Mouse (Mus musculus) embryonic facial prominence, embryonic 11.5 days (tissue): ENCODE data around the gene Saxo1. TPM values are rescaled to one million over a fixed set of nuclear protein-coding genes. Genes with fewer than 3 reads are reported as not detected.

Experiments used
- ATAC-seq: fragments of 200-750 bp; cut with Nextera tagmentation; replicated peaks from 2 replicates; pipeline ENCODE4 v1.8.0; 2017; ENCODE audit warnings: low read depth; ENCODE audit not compliant: insufficient number of reproducible peaks, low FRiP score, low TSS enrichment
- DNase-seq: peaks from one replicate; pipeline ENCODE4 v3.0.0-alpha.2; 2015; ENCODE audit warnings: low spot score
- H3K27ac ChIP-seq: fragments of 300-500 bp; sonication (generic); replicated peaks from 2 replicates; pipeline ENCODE4 v1.5.1; 2014; ENCODE audit warnings: mild to moderate bottlenecking, low read depth, low read length, control low read depth
- H3K27me3 ChIP-seq: fragments of 300-500 bp; sonication (generic); 2 replicates; pipeline ENCODE4 v1.6.1; 2014; ENCODE audit warnings: mild to moderate bottlenecking, low read length, moderate library complexity, mixed read lengths; ENCODE audit not compliant: control insufficient read depth, insufficient read depth
- H3K36me3 ChIP-seq: fragments of 300-500 bp; sonication (generic); replicated peaks from 2 replicates; pipeline ENCODE4 v1.6.1; 2014; ENCODE audit warnings: low read depth, mild to moderate bottlenecking, low read length, moderate library complexity, mixed read lengths; ENCODE audit not compliant: control insufficient read depth, insufficient read depth
- H3K4me1 ChIP-seq: fragments of 300-500 bp; sonication (generic); 2 replicates; pipeline ENCODE4 v1.6.1; 2014; ENCODE audit warnings: low read length, mixed read lengths; ENCODE audit not compliant: control insufficient read depth, insufficient read depth
- H3K4me2 ChIP-seq: fragments of 300-500 bp; sonication (generic); 2 replicates; pipeline ENCODE4 v1.6.1; 2014; ENCODE audit warnings: low read depth, mild to moderate bottlenecking, control low read depth, low read length, moderate library complexity
- H3K4me3 ChIP-seq: fragments of 300-500 bp; sonication (generic); 2 replicates; pipeline ENCODE4 v1.5.1; 2014; ENCODE audit warnings: low read depth, low read length, control low read depth
- H3K9ac ChIP-seq: fragments of 300-500 bp; sonication (generic); replicated peaks from 2 replicates; pipeline ENCODE4 v1.6.1; 2014; ENCODE audit warnings: mild to moderate bottlenecking, control low read depth, low read length
- H3K9me3 ChIP-seq: fragments of 300-500 bp; sonication (generic); replicated peaks from 2 replicates; pipeline ENCODE4 v1.6.1; 2016; ENCODE audit warnings: mild to moderate bottlenecking, low read length, inconsistent platforms, mixed read lengths; ENCODE audit not compliant: control insufficient read depth
- WGBS: fragments of 180-500 bp; shearing (Covaris S2); extraction: QIAGEN DNeasy Blood & Tissue Kit; methylation state at CpG from one replicate; pipeline ENCODE4 v1.1.7; 2014; 5-methylcytosine and 5-hydroxymethylcytosine counted together
- polyA plus RNA-seq: library from polyadenylated mRNA; unstranded; fragments of >200 nt; fragmentation: Nextera tagmentation; extraction: Ambion mirVana; gene quantifications from 2 replicates; pipeline ENCODE4 v1.2.1, GENCODE M21; 2014

The Saxo1 gene
- polyA plus RNA-seq, 1 experiment from 2014 or later, result not detected

- Histone ChIP-seq H3K4me2 (no peak overlapping the region), H3K36me3 (no peaks in the 10 kb centered on the region), H3K9ac (no peak overlapping the region), H3K27ac (no peak overlapping the region), H3K9me3 (no peaks in the 10 kb centered on the region), H3K27me3 (no peaks in the 10 kb centered on the region), H3K4me1 (no peaks in the 10 kb centered on the region), H3K4me3 (no peak overlapping the region)
- DNase-seq (no peak), ATAC-seq (no peak)
- 88% methylated on average over 5 of the region's 5 CpGs for WGBS
Observed at GRCm38 (mm10) chr4:86523771-86524170, 34.4 kb downstream of the Saxo1 start.

- ATAC-seq, result no peak
- 78% methylated on average over 12 of the region's 12 CpGs for WGBS
Observed at GRCm38 (mm10) chr4:86520695-86521094, 37.4 kb downstream of the Saxo1 start.

GRCm38 (mm10) chr4:86519953-86520352, 38.2 kb downstream of the Saxo1 start:
- Histone ChIP-seq H3K27me3 (no peaks in the 10 kb centered on the region), H3K9ac (no peak overlapping the region), H3K9me3 (no peaks in the 10 kb centered on the region), H3K36me3 (no peaks in the 10 kb centered on the region), H3K4me1 (no peaks in the 10 kb centered on the region), H3K4me3 (no peak overlapping the region), H3K4me2 (no peak overlapping the region), H3K27ac (no peak overlapping the region)
- DNase-seq, result no peak
- WGBS, result 87% methylated on average over 6 of the region's 6 CpGs
- no peak for ATAC-seq

More at GRCm38 (mm10) chr4:86520695-86521094, 37.4 kb downstream of the Saxo1 start:
- Histone ChIP-seq H3K9me3 (no peaks in the 10 kb centered on the region), H3K4me1 (no peaks in the 10 kb centered on the region), H3K9ac (no peak overlapping the region), H3K27ac (no peak overlapping the region), H3K36me3 (no peaks in the 10 kb centered on the region), H3K4me2 (no peak overlapping the region), H3K4me3 (no peak overlapping the region), H3K27me3 (no peaks in the 10 kb centered on the region)
- DNase-seq, result no peak

GRCm38 (mm10) chr4:86504656-86505055, 53.5 kb downstream of the Saxo1 start:
- DNase-seq, result no peak
- WGBS, result 82% methylated on average over 6 of the region's 6 CpGs
- Histone ChIP-seq H3K27me3 (no peaks in the 10 kb centered on the region), H3K27ac (no peak overlapping the region), H3K9me3 (no peaks in the 10 kb centered on the region), H3K4me3 (no peak overlapping the region), H3K4me2 (no peak overlapping the region), H3K36me3 (no peaks in the 10 kb centered on the region), H3K9ac (no peak overlapping the region), H3K4me1 (no peaks in the 10 kb centered on the region)
- ATAC-seq, result no peak

- Histone ChIP-seq H3K4me1 (no peaks in the 10 kb centered on the region), H3K36me3 (no peaks in the 10 kb centered on the region), H3K4me2 (no peak overlapping the region), H3K9me3 (no peaks in the 10 kb centered on the region), H3K9ac (no peak overlapping the region), H3K4me3 (no peak overlapping the region), H3K27ac (no peak overlapping the region), H3K27me3 (no peaks in the 10 kb centered on the region)
- no peak for ATAC-seq
- DNase-seq, result no peak
- WGBS, result 91% methylated on average over 1 of the region's 1 CpGs
Observed at GRCm38 (mm10) chr4:86499561-86499960, 58.6 kb downstream of the Saxo1 start.

GRCm38 (mm10) chr4:86498754-86499153, 59.4 kb downstream of the Saxo1 start:
- DNase-seq (no peak), ATAC-seq (no peak)
- Histone ChIP-seq H3K36me3 (no peaks in the 10 kb centered on the region), H3K9ac (no peak overlapping the region), H3K27me3 (no peaks in the 10 kb centered on the region), H3K4me2 (no peak overlapping the region), H3K4me3 (no peak overlapping the region), H3K27ac (no peak overlapping the region), H3K4me1 (no peaks in the 10 kb centered on the region), H3K9me3 (no peaks in the 10 kb centered on the region)
- 52% methylated on average over 5 of the region's 5 CpGs for WGBS

GRCm38 (mm10) chr4:86489128-86489527, 69.0 kb downstream of the Saxo1 start:
- no peak overlapping the region for H3K4me2 ChIP-seq
- H3K36me3 ChIP-seq, result no peaks in the 10 kb centered on the region
- no peaks in the 10 kb centered on the region for H3K27me3 ChIP-seq
- DNase-seq (no peak), ATAC-seq (no peak)
- no peak overlapping the region for H3K9ac ChIP-seq
- H3K27ac ChIP-seq, result no peak overlapping the region
- H3K9me3 ChIP-seq, result no peaks in the 10 kb centered on the region
- 79% methylated on average over 5 of the region's 5 CpGs for WGBS
- no peaks in the 10 kb centered on the region for H3K4me1 ChIP-seq
- H3K4me3 ChIP-seq, result no peak overlapping the region

- H3K4me2 ChIP-seq, result no peak overlapping the region
- H3K4me3 ChIP-seq, result no peak overlapping the region
- H3K27me3 ChIP-seq, result no peaks in the 10 kb centered on the region
- no peaks in the 10 kb centered on the region for H3K36me3 ChIP-seq
- H3K27ac ChIP-seq, result no peak overlapping the region
- ATAC-seq (no peak), DNase-seq (no peak)
- no peaks in the 10 kb centered on the region for H3K9me3 ChIP-seq
- H3K4me1 ChIP-seq, result no peaks in the 10 kb centered on the region
- WGBS, result 89% methylated on average over 2 of the region's 2 CpGs
- H3K9ac ChIP-seq, result no peak overlapping the region
Observed at GRCm38 (mm10) chr4:86486901-86487300, 71.2 kb downstream of the Saxo1 start.
